Mouse (Mus musculus): ENCODE results near the gene Ireb2. TPM values are rescaled to one million over a fixed set of nuclear protein-coding genes. Genes with fewer than 3 reads are reported as not detected.
"Not testable (repeated sequence)": the region's sequence is repeated elsewhere in the genome, so short reads cannot be mapped to it uniquely, and the experiment has no call there.

Ireb2 gene
- total RNA-seq (2021), result 10 to 100 TPM; 30.2 to 33.1 TPM

DNA sequence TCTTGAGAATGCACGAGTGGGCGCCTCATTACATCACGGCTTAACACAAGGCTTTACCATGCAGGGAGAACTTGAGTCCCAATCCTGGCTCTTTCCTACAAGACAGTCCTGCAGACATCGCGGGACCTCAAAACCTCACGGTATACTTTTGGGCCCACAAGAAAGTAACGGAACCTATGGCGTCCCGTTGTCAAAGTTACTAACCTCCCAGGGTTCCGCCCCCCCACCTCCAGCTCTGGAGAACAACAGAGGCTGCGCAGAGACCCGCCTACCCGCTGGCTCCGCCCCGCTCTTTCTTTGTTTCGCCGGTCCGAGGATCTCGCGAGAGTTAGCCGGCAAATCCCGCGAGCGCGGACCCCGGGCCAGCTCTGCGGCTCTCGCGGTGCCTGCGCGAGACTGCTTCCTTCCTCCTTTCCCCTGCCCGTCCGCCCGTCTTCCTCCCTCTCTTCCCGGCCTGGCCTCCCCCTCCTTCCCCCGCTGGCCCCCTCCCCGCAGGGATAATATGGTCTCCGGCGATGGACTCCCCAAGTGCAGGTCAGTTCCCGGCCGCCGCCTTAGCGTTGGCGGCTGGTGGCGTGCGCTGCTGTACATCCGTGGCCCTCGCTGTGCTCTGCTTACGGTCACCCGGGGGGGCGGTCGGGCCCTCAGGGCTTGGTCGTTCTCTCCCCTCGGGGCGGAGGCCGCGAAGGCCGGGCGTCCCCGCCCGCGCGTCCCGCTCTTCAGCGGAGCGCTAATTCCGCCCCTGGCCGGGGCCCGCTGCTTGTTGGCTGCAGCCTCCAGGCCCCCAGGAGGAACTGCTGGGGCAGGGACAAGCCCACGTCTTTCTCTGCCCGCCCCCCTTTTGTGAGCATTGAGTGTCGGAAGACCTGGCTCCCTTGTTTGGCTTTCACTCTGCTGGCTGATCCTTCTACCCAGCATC, at the start of gene Ireb2:
Ireb2 (plus strand) TSS at position 427 of the 919 bp plus-strand sequence.
- DNase-seq (ENCODE audit: low spot score), result peak; percentile 98
- intact Hi-C loops (cut with DNase I), result loop anchor here (2.0 to 5.0 kb wide), 2 partner anchors 89 to 126 kb away; no protein-coding TSS in a partner anchor

GRCm38 (mm10) chr9:54816508-54817201, 46.9 kb upstream of the Ireb2 start:
- DNase-seq (ENCODE audit: low spot score), result no peak

GRCm38 (mm10) chr9:54821442-54822100, 42.0 kb upstream of the Ireb2 start:
- no peak for DNase-seq (ENCODE audit: low spot score)

More at GRCm38 (mm10) chr9:54816508-54817201, 46.9 kb upstream of the Ireb2 start:
- intact Hi-C loops (cut with DNase I), result no loop called here

GRCm38 (mm10) chr9:54829760-54830159, 33.8 kb upstream of the Ireb2 start:
- intact Hi-C loops (cut with DNase I), result loop anchor here (2.0 to 10.0 kb wide), 3 partner anchors 69 to 281 kb away; no protein-coding TSS in a partner anchor
- DNase-seq (ENCODE audit: low spot score), result no peak

More at GRCm38 (mm10) chr9:54821442-54822100, 42.0 kb upstream of the Ireb2 start:
- intact Hi-C loops (cut with DNase I), result loop anchor here (1.0 to 10.0 kb wide), 2 partner anchors 83 to 207 kb away; no protein-coding TSS in a partner anchor

DNA sequence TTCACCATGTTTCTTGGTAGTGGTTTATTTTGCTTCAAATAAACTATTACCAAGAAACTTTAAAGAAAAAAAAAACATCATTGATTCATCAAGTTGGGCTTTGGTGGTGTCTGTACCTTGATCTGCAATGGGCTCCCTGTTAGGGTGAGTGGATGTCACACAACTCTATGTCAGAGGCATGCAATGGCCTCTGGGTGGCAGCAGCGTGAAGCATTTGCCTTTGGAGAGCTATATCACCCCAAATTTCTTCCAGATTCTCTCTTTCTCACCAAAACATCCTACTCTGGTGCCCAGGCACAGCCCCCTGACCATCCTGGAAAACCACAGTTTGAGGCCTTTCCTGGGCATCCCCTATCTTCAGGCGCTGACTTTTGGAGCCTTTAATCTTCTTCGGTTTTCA, 33.0 kb upstream of the Ireb2 start:
- DNase-seq (ENCODE audit: low spot score), result no peak
- intact Hi-C loops (cut with DNase I), result loop anchor here (2.0 kb wide), 2 partner anchors 68 to 280 kb away; no protein-coding TSS in a partner anchor

GRCm38 (mm10) chr9:54833831-54834230, 29.8 kb upstream of the Ireb2 start:
- intact Hi-C loops (cut with DNase I), result no loop called here
- DNase-seq (ENCODE audit: low spot score), result no peak

DNA sequence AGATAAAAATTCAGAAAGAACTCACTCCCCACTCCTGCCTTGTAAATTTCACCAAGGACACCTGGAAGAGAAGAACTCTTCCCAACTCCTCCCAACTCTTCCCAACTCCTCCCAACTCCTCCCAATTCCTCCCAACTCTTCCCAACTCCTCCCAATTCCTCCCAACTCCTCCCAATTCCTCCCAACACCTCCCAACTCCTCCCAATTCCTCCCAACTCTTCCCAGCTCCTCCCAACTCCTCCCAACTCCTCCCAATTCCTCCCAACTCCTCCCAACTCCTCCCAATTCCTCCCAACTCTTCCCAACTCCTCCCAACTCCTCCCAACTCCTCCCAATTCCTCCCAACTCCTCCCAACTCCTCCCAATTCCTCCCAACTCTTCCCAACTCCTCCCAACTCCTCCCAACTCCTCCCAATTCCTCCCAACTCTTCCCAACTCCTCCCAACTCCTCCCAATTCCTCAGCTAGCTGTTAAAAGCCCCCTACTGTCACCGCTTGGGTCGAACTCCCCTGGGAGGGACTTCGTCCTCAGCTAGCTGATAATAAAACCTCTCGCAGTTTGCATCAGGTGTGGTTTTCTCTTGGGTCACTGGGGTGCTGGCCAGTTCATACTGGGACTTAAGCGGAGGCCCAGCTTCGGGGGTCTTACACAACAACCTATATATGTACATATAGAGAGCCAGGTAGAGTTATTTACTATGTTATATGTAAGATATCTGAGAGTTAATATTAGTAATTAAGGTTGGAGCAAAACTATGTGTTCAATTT, 27.5 kb upstream of the Ireb2 start:
- intact Hi-C loops (cut with DNase I); DNase-seq (ENCODE audit: low spot score): not testable (repeated sequence)

DNA sequence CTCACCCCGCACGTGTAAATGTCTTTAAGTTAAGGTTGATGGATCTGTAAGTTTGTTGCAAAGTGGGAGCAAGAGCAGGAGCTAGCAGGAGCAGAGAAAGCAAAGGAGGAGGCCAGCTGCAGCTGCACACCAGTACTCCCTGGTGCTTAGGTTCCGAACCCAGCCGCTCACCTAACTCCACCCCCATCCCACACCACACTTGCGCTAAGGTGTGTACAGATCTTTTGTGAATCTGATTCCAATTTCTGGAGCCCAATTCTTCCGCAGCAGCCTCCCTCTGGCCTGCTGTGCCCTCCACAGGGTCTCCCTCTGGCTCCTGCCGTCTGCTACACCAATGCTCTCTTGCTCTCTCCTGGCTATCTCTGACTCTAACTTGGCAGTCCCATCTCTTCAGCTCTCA, 25.8 kb upstream of the Ireb2 start:
- intact Hi-C loops (cut with DNase I), result no loop called here
- DNase-seq (ENCODE audit: low spot score), result no peak

DNA sequence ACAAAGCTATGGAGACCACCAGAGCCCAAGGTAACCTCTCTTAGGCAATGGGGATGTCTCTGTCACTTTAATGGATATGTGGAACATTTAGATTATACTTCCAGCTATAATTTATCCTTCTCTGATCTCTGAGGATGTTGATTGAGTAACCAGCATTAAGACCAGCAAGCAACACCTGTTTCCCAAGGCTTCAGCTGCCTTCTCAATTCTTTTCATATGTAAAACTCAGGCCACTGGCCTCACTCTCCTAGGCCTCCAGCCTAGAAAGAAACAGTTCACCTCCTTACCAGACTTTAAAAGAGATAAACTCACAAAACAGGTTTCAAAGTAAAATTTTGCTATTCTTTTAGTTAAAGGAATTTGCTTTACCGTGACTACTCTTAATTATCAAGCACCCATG, 23.4 kb upstream of the Ireb2 start:
- DNase-seq (ENCODE audit: low spot score), result no peak
- intact Hi-C loops (cut with DNase I), result no loop called here

DNA sequence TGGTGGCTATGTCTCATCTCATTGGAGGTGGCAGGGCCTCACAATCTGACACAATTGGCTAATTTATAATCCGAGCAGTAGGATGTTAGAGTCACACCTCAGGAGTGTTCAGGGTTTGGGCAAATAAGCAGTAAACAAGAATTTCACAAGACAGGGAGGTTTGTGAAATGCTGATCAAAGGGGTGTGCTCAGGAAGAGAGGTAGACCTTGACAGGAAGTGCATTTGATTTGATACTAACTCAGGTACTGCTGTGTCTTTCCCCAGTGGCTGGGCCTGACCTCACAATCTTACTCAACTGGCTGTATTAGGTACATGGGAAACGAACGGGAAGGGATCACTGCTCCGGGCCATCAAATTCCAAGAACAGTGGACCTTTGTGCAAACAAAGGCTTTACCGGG, 21.3 kb upstream of the Ireb2 start:
- DNase-seq (ENCODE audit: low spot score), result no peak
- intact Hi-C loops (cut with DNase I), result no loop called here

GRCm38 (mm10) chr9:54843887-54844286, 19.7 kb upstream of the Ireb2 start:
- no peak for DNase-seq (ENCODE audit: low spot score)
- intact Hi-C loops (cut with DNase I), result no loop called here

- intact Hi-C loops (cut with DNase I), result no loop called here
- no peak for DNase-seq (ENCODE audit: low spot score)
Observed at GRCm38 (mm10) chr9:54844556-54845176, 18.9 kb upstream of the Ireb2 start.

DNA sequence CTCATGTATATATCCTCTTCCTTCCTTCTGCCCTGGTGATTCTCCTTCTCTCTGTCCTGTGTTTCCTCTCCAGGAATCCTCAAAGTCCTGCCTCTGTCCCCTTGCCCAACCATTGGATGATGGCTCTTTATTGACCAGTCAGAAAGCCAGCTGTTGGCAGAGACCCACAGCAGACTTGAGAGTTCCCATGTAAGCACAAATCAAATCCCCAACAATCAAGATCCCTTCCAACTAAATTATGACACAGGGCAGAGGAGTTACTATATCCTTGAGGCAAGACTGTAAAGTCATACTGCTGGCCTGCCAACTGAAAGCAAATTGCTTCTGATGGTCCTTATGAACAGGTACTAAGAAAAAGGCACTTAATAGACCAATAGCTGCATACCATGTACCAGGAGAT, 15.4 kb upstream of the Ireb2 start:
- intact Hi-C loops (cut with DNase I), result no loop called here
- no peak for DNase-seq (ENCODE audit: low spot score)

GRCm38 (mm10) chr9:54853036-54853435, 10.6 kb upstream of the Ireb2 start:
- intact Hi-C loops (cut with DNase I); DNase-seq (ENCODE audit: low spot score): not testable (repeated sequence)

DNA sequence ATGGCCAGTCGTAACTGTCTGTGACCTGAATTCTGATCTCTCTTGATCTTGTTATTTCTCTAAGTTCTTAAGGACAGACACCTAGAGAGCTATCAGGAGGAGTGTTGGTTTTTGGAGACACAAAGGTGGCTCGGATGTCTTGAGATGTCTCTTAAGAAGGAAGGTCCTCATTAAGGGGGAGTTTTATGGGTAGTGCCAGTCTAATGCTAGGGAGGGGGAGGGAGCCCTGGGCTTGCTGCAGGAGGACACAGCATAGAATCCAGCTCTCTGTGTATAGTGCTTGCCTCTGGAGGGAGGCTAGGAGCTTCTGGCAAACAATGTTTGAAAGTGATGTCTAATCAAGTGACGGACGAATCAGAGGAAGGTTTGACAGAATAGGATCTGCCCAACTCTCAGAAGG, 10.0 kb upstream of the Ireb2 start:
- intact Hi-C loops (cut with DNase I), result no loop called here
- DNase-seq (ENCODE audit: low spot score), result no peak

DNA sequence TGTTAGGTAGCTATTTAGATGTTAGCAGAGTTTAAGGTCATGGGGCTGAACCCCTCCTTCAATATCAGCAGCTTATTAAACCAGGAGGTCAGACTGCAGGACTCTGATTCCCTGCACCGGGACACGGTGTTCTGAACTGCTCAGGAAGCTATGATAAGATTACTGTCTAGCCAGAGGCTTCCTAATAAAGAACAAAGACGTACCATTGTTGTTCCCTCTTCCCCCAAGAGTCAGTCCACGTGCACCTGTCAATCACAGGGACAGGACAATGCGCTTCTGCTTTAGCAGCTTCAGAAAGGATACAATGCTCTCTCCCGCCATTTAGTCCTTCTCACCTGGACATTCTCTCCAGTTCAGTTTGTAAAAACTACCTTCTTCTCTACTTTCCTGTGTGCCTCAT, 8.0 kb upstream of the Ireb2 start:
- intact Hi-C loops (cut with DNase I), result no loop called here

DNA sequence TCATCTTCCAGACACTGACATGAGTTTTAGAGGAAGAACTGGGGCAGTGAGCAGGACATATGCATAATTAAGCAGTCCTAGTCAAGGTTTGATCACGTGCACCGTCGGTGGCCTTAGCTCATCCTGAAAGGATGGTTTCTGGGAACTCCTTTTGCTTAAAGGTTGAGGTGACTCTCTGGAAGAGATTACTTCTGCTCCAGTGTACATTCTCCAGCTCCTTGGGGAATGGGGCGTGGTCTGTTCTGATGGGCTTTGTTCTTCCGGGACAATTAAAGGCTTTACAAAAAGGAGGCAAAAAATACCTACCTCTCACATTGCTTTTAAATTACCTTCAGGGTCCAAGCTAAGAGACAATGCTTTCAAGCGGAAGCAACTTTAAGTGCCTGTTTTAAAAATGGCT, 7.5 kb upstream of the Ireb2 start:
- DNase-seq (ENCODE audit: low spot score), result no peak
- intact Hi-C loops (cut with DNase I), result no loop called here

More for the DNA sequence above, 8.0 kb upstream of the Ireb2 start:
- DNase-seq (ENCODE audit: low spot score), result no peak

DNA sequence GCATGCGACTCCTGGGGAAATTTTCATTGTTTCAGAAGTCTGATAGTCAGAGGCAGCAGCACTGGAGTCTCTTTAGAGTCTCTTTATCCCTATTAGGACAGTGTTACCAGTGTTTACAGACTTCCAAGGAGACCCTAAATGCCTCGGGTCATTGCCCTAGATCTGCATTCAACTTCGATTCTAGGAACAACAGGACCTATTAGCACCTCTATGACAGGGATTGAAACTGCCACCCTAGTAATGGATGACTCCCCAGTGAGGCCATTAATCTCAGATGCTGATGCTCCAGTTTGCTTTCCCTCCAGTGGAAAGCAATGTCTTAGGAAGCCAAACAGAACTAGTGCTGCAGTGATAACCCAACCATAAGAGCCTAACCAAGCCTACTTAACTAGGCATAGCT, 6.1 kb upstream of the Ireb2 start:
- no peak for DNase-seq (ENCODE audit: low spot score)
- intact Hi-C loops (cut with DNase I), result no loop called here

DNA sequence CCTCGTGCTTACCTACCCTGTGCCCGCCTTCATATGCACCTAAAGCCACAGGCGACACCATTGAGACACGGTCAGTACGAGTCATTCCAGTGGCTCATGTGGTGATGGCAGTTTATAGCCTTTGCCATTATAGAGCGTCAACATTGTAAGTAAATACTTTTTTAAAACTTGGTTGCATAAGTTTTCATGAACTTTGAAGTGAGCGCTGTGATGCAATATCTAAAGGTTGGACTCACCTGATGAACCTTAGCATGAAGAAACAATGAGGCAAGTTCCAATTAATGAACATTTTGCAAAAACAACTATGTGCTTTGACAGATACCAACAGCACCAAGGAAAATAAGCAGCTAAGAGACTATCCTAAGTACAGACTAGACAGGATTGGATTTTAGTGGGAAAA, 3.1 kb upstream of the Ireb2 start:
- DNase-seq (ENCODE audit: low spot score), result no peak
- intact Hi-C loops (cut with DNase I), result loop anchor here (5.0 kb wide), 1 partner anchor 123 kb away; no protein-coding TSS in a partner anchor

Measured in heart, postnatal 25 days (tissue).